17 mouse cellular contexts compared by ENCODE assay signal in the genomic region with DNA sequence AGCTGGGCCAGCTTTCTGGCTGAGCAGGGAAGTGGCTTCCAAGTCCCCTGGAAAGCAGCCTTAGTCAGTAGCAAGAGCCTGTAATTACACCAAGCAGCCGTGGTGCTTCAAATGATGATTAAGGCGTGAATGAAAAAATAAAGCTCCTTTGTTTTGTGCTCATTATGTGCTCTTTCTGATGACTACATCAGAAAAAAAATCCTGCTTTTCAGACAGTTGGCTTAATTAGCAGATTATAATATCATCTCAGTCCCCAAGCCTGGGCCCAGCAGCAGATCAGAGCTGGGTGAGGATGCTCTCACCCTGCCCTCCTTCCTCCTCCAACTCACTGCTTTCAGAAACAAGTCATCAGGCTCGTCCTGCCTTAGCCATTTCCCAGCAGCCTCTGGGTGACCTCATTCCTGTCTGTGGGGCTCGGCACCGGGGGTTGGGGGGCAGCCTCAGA. TPM values are rescaled to one million over a fixed set of nuclear protein-coding genes. Genes with fewer than 3 reads are reported as not detected.
A peak's percentile ranks its signal among the peaks of the same experiment; 100 is the strongest.
DNase-seq lines count a peak whose midpoint lies in the region; ATAC-seq and TF ChIP-seq lines count a peak whose summit lies in the region.
"Had no signal": no experiment of that assay in that cellular context is flagged by ENCODE, and none has a peak within 500 bp of the region (broad histone marks: within the 10 kb centered on the region; RNA-seq: fewer than 3 reads in every experiment).

No protein-coding gene starts in this region.

- no peak overlapping the region for H3K9ac ChIP-seq in hindbrain, embryonic 15.5 days
- H3K9ac ChIP-seq in forebrain, embryonic 13.5 days, result peak overlapping the region; percentile 9; the same call in 1 of the 2 replicates
- H3K9ac ChIP-seq: liver, embryonic 12.5 days; neural tube, embryonic 12.5 days had no signal

- no peak for DNase-seq in hindbrain, embryonic 10.5 days (ENCODE audit: low spot score)
- DNase-seq in retina, postnatal 1 day, result peak; percentile 82
- no peak for DNase-seq in retina, embryonic 14.5 days (ENCODE audit: low spot score)
- no peak for DNase-seq in embryo, embryonic 11 days
- no peak for DNase-seq in kidney, adult 2 months
- DNase-seq: adrenal gland, postnatal 14 days; heart, postnatal 4 days; kidney, adult 8-10 months; left cerebral cortex, postnatal 4 days; right cerebral cortex, adult 18-20 months; thymus, adult 18-20 months had no signal

- ATAC-seq in hindbrain, embryonic 15.5 days (ENCODE audit: low FRiP score, low read depth), result peak; percentile 45; the same call in 1 of the 2 replicates
- peak; percentile 82 for ATAC-seq in forebrain, embryonic 13.5 days
- ATAC-seq: liver, embryonic 12.5 days; lung, postnatal 0 days had no signal

- H3K9me3 ChIP-seq in hindbrain, embryonic 15.5 days, result no peaks in the 10 kb centered on the region
- no peaks in the 10 kb centered on the region for H3K9me3 ChIP-seq in hindbrain, embryonic 10.5 days
- H3K9me3 ChIP-seq in forebrain, embryonic 13.5 days (replicated peaks), result no peaks in the 10 kb centered on the region
- H3K9me3 ChIP-seq: liver, embryonic 12.5 days; neural tube, embryonic 12.5 days had no signal

- H3K4me2 ChIP-seq in hindbrain, embryonic 15.5 days, result no peak overlapping the region
- H3K4me2 ChIP-seq in forebrain, embryonic 13.5 days, result no peak overlapping the region
- H3K4me2 ChIP-seq: liver, embryonic 12.5 days; neural tube, embryonic 12.5 days had no signal

- H3K36me3 ChIP-seq in hindbrain, embryonic 15.5 days, result no peaks in the 10 kb centered on the region
- no peaks in the 10 kb centered on the region for H3K36me3 ChIP-seq in hindbrain, embryonic 10.5 days
- H3K36me3 ChIP-seq in forebrain, embryonic 13.5 days (ENCODE audit: poor library complexity, severe bottlenecking), result no peaks in the 10 kb centered on the region
- H3K36me3 ChIP-seq in kidney, adult 2 months (ENCODE audit: control insufficient read depth, insufficient read depth, low read length), result no peaks in the 10 kb centered on the region
- H3K36me3 ChIP-seq: liver, embryonic 12.5 days; neural tube, embryonic 12.5 days had no signal

- no peak for TF ChIP-seq POLR2A in olfactory bulb, adult 2 months (IDR thresholded peaks at IDR 0.05; ENCODE audit: insufficient read depth, low read depth, low read length)
- TF ChIP-seq POLR2A in kidney, adult 2 months (IDR thresholded peaks at IDR 0.05; ENCODE audit: low read depth, low read length), result no peak

- H3K4me1 ChIP-seq in hindbrain, embryonic 15.5 days (replicated peaks), result peaks cover 3% of the 10 kb centered on the region
- peaks cover 2% of the 10 kb centered on the region for H3K4me1 ChIP-seq in hindbrain, embryonic 10.5 days (replicated peaks)
- H3K4me1 ChIP-seq in forebrain, embryonic 13.5 days, result peaks cover 31% of the 10 kb centered on the region
- peaks cover 13% of the 10 kb centered on the region for H3K4me1 ChIP-seq in olfactory bulb, adult 2 months (ENCODE audit: control insufficient read depth, insufficient read depth, low read length)
- no peaks in the 10 kb centered on the region for H3K4me1 ChIP-seq in kidney, adult 2 months (ENCODE audit: control insufficient read depth, insufficient read depth, low read length)
- H3K4me1 ChIP-seq: liver, embryonic 12.5 days; neural tube, embryonic 12.5 days had no signal

- no peak overlapping the region for H3K4me3 ChIP-seq in hindbrain, embryonic 15.5 days
- no peak overlapping the region for H3K4me3 ChIP-seq in hindbrain, embryonic 10.5 days
- H3K4me3 ChIP-seq in forebrain, embryonic 13.5 days, result no peak overlapping the region
- H3K4me3 ChIP-seq in olfactory bulb, adult 2 months (ENCODE audit: insufficient read depth, low read depth, low read length), result no peak overlapping the region
- H3K4me3 ChIP-seq in kidney, adult 2 months (ENCODE audit: insufficient read depth, low read depth, low read length), result no peak overlapping the region
- H3K4me3 ChIP-seq: liver, embryonic 12.5 days; neural tube, embryonic 12.5 days had no signal

- H3K27me3 ChIP-seq in hindbrain, embryonic 15.5 days, result no peaks in the 10 kb centered on the region
- H3K27me3 ChIP-seq in hindbrain, embryonic 10.5 days (ENCODE audit: insufficient read depth, poor library complexity, severe bottlenecking), result no peaks in the 10 kb centered on the region
- 0 out of 2 replicates have a peak, but pooled peaks cover 2% of the 10 kb centered on the region for H3K27me3 ChIP-seq in forebrain, embryonic 13.5 days
- no peaks in the 10 kb centered on the region for H3K27me3 ChIP-seq in kidney, adult 2 months (replicated peaks; ENCODE audit: control insufficient read depth, insufficient read depth, low read length)
- H3K27me3 ChIP-seq: liver, embryonic 12.5 days; neural tube, embryonic 12.5 days had no signal

- WGBS in hindbrain, embryonic 15.5 days, result 50% methylated on average over 5 of the region's 5 CpGs
- 69% methylated on average over 5 of the region's 5 CpGs for WGBS in hindbrain, embryonic 10.5 days
- WGBS in forebrain, embryonic 13.5 days, result 29% methylated on average over 5 of the region's 5 CpGs
- 12% methylated on average over 5 of the region's 5 CpGs for WGBS in olfactory bulb, adult 2 months
- WGBS in kidney, adult 2 months, result 83% methylated on average over 5 of the region's 5 CpGs

- TF ChIP-seq CTCF in olfactory bulb, adult 2 months (IDR thresholded peaks at IDR 0.05; ENCODE audit: insufficient read depth, low read depth, low read length), result no peak
- TF ChIP-seq CTCF in kidney, adult 2 months (conservative IDR thresholded peaks at IDR 0.05; ENCODE audit: insufficient read depth, insufficient read length, low read depth, low read length), result no peak

- H3K27ac ChIP-seq in hindbrain, embryonic 15.5 days (replicated peaks), result 0 out of 2 replicates have a peak overlapping the region, but pooled peaks have one; percentile 14
- H3K27ac ChIP-seq in hindbrain, embryonic 10.5 days, result no peak overlapping the region
- peak overlapping the region; percentile 82 for H3K27ac ChIP-seq in forebrain, embryonic 13.5 days
- peak overlapping the region; percentile 35 for H3K27ac ChIP-seq in olfactory bulb, adult 2 months (ENCODE audit: insufficient read depth, low read depth, low read length)
- H3K27ac ChIP-seq in kidney, adult 2 months (ENCODE audit: insufficient read depth, low read depth, low read length), result no peak overlapping the region
- H3K27ac ChIP-seq: liver, embryonic 12.5 days; neural tube, embryonic 12.5 days had no signal

RNA-seq across cellular contexts. Expression of a gene that starts 54.9 kb away (rescaled TPM):
- 70.3 and 71.8 TPM in 2 replicates for polyA plus RNA-seq in hindbrain, embryonic 15.5 days (2015; fragmentation: Nextera tagmentation; extraction: Ambion mirVana)
- polyA plus RNA-seq in hindbrain, embryonic 10.5 days (2016; fragmentation: Nextera tagmentation; extraction: Ambion mirVana), result 1.7 and 2.4 TPM in 2 replicates
- 11.0 and 40.0 TPM in 2 replicates for polyA plus RNA-seq in forebrain, embryonic 13.5 days (2015; fragmentation: Nextera tagmentation; extraction: Ambion mirVana)
- polyA plus RNA-seq in olfactory bulb, adult 2 months (2012; ENCODE audit: insufficient read depth, insufficient read length, low replicate concordance, missing spikeins), result not detected in 2 replicates
- 82.6 and 87.7 TPM in 2 replicates for polyA plus RNA-seq in kidney, adult 2 months (2012; rRNA removed)

Comparison
In these comparisons a context has a peak if more than half of its experiments do, and no peak if none do; other contexts are left out.
1. H3K27ac ChIP-seq: peak in hindbrain, embryonic 15.5 days (single experiment), forebrain, embryonic 13.5 days (single experiment) and olfactory bulb, adult 2 months (single experiment); none in hindbrain, embryonic 10.5 days (single experiment) and kidney, adult 2 months (single experiment).